Mouse (Mus musculus) hindbrain, embryonic 16.5 days (tissue): ENCODE measurements around the gene H2al1i. TPM values are rescaled to one million over a fixed set of nuclear protein-coding genes. Genes with fewer than 3 reads are reported as not detected.

Experiments used
- ATAC-seq: fragments of 200-750 bp; cut with Nextera tagmentation; 2 replicates; pipeline ENCODE4 v1.8.0; 2017; ENCODE audit warnings: moderate TSS enrichment, moderate library complexity
- H3K27ac ChIP-seq: fragments of 300-500 bp; sonication (generic); 2 replicates; pipeline ENCODE4 v1.5.1; 2014; ENCODE audit warnings: low read depth, mild to moderate bottlenecking, control low read depth, low read length, moderate library complexity
- H3K27me3 ChIP-seq: fragments of 300-500 bp; sonication (generic); replicated peaks from 2 replicates; pipeline ENCODE4 v1.6.1; 2014; ENCODE audit warnings: low read length; ENCODE audit not compliant: control insufficient read depth, insufficient read depth
- H3K36me3 ChIP-seq: fragments of 300-500 bp; sonication (generic); 2 replicates; pipeline ENCODE4 v1.6.1; 2014; ENCODE audit warnings: mild to moderate bottlenecking, low read length, moderate library complexity, mixed read lengths; ENCODE audit not compliant: control insufficient read depth, insufficient read depth
- H3K4me1 ChIP-seq: fragments of 300-500 bp; sonication (generic); 2 replicates; pipeline ENCODE4 v1.6.1; 2014; ENCODE audit warnings: low read depth, low read length; ENCODE audit not compliant: control insufficient read depth, insufficient read depth
- H3K4me2 ChIP-seq: fragments of 300-500 bp; sonication (generic); 2 replicates; pipeline ENCODE4 v1.6.1; 2014; ENCODE audit warnings: mild to moderate bottlenecking, low read length, control low read depth, moderate library complexity
- H3K4me3 ChIP-seq: fragments of 300-500 bp; sonication (generic); 2 replicates; pipeline ENCODE4 v1.5.1; 2014; ENCODE audit warnings: mild to moderate bottlenecking, low read length, control low read depth, moderate library complexity
- H3K9ac ChIP-seq: fragments of 300-500 bp; sonication (generic); 2 replicates; pipeline ENCODE4 v1.6.1; 2014; ENCODE audit warnings: low read depth, mild to moderate bottlenecking, control low read depth, low read length, moderate library complexity
- H3K9me3 ChIP-seq: fragments of 300-500 bp; sonication (generic); 2 replicates; pipeline ENCODE4 v1.6.1; 2014; ENCODE audit warnings: mild to moderate bottlenecking, low read length, moderate library complexity; ENCODE audit not compliant: control insufficient read depth
- WGBS: fragments of 180-500 bp; shearing (Covaris S2); extraction: QIAGEN DNeasy Blood & Tissue Kit; methylation state at CpG from one replicate; pipeline ENCODE4 v1.1.7; 2014; 5-methylcytosine and 5-hydroxymethylcytosine counted together
- polyA plus RNA-seq: library from polyadenylated mRNA; unstranded; fragments of >200 nt; fragmentation: Nextera tagmentation; extraction: Ambion mirVana; gene quantifications from 2 replicates; pipeline ENCODE4 v1.2.1, GENCODE M21; 2015

The H2al1i gene
- polyA plus RNA-seq, 1 experiment from 2014 or later: not detected

GRCm38 (mm10) chrX:11365151-11365550 is 40.7 kb downstream of the H2al1i start:
- Histone ChIP-seq H3K4me2 (no peak overlapping the region), H3K27me3 (no peaks in the 10 kb centered on the region), H3K4me1 (peaks cover 2% of the 10 kb centered on the region), H3K9me3 (no peaks in the 10 kb centered on the region), H3K9ac (no peak overlapping the region), H3K27ac (no peak overlapping the region), H3K36me3 (no peaks in the 10 kb centered on the region), H3K4me3 (no peak overlapping the region)
- WGBS: 28% methylated on average over 12 of the region's 12 CpGs
- ATAC-seq: peak; percentile 34; the same call in 1 of the 2 replicates

Other genes starting within 250 kb of the H2al1i start
- gene H2al1a, start 25.4 kb upstream of the H2al1i start, polyA plus RNA-seq: not detected in 2 replicates
- gene H2al1b, start 22.2 kb upstream of the H2al1i start, polyA plus RNA-seq: not detected in 2 replicates
- not detected in 2 replicates for gene H2al1c, start 19.0 kb upstream of the H2al1i start, polyA plus RNA-seq
- not detected in 2 replicates for gene H2al1d, start 15.8 kb upstream of the H2al1i start, polyA plus RNA-seq
- gene H2al1e, start 12.7 kb upstream of the H2al1i start, polyA plus RNA-seq: not detected in 2 replicates
- gene H2al1f, start 9.5 kb upstream of the H2al1i start, polyA plus RNA-seq: not detected in 2 replicates
- gene H2al1g, start 6.4 kb upstream of the H2al1i start, polyA plus RNA-seq: not detected in 2 replicates
- gene H2al1h, start 3.2 kb upstream of the H2al1i start, polyA plus RNA-seq: not detected in 2 replicates
- gene H2al1j, start 3.2 kb downstream of the H2al1i start, polyA plus RNA-seq: not detected in 2 replicates